Mouse (Mus musculus): Measurements from ENCODE around the gene Hoxd4.
A peak's percentile ranks its signal among the peaks of the same experiment; 100 is the strongest.

Gene Hoxd4

GRCm38 (mm10) chr2:74741252-74741978 is 29.7 kb downstream of the Hoxd4 start:
- no peak for DNase-seq (ENCODE audit: low read depth, low spot score)

DNA sequence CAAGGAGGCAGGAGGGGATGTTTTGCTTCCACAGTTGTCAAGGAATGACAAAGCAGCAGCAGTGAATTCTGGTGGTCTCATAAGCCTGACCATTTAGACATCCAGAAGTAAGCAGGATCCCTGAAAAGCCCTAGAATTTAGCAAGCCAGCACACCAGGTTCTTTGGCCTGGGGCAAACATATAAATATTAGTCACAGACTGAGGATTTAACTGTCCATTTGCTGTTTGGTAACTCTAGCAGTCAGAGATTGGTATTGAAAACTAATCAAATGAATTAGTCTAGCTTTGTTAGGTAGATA is 30.2 kb downstream of the Hoxd4 start:
- DNase-seq (ENCODE audit: low read depth, low spot score) = no peak

- peak; percentile 80 for DNase-seq (ENCODE audit: low read depth, low spot score)
Measured at GRCm38 (mm10) chr2:74745540-74746297, 34.0 kb downstream of the Hoxd4 start.

DNA sequence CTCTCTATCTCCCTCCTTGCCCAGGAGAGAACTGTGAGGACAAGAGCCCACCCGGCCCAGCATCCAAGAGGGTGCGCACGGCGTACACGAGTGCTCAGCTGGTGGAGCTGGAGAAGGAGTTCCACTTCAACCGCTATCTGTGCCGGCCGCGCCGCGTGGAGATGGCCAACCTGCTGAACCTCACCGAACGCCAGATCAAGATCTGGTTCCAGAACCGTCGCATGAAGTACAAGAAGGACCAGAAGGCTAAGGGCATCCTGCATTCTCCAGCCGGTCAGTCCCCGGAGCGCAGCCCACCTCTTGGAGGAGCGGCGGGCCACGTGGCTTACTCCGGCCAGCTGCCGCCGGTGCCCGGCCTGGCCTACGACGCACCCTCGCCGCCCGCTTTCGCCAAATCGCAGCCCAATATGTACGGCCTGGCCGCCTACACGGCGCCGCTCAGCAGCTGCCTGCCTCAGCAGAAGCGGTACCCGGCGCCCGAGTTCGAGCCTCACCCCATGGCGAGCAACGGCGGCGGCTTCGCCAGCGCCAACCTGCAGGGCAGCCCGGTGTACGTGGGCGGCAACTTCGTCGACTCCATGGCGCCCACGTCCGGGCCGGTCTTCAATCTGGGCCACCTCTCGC is 34.7 kb downstream of the Hoxd4 start:
- peak; percentile 37 for DNase-seq (ENCODE audit: low read depth, low spot score)

DNA sequence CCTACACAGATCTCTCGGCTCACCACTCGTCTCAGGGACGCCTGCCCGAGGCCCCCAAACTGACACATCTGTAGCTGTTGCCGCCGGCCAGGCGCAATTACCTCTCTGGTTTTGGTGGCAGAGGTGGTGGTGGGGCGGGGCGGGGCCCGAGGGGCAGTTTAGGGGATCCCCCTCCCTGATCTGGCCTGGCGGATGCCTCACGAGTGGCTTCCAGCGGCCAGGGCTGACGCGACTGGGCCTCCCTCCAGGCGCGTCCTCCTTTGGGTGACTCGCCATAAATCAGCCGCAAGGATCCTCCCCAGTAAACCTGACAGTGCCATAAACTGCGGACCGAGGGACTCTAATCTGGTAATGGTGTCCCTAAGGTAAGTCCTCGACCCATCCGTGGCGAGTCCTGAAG is 35.3 kb downstream of the Hoxd4 start:
- DNase-seq (ENCODE audit: low read depth, low spot score) = peak; percentile 76

DNA sequence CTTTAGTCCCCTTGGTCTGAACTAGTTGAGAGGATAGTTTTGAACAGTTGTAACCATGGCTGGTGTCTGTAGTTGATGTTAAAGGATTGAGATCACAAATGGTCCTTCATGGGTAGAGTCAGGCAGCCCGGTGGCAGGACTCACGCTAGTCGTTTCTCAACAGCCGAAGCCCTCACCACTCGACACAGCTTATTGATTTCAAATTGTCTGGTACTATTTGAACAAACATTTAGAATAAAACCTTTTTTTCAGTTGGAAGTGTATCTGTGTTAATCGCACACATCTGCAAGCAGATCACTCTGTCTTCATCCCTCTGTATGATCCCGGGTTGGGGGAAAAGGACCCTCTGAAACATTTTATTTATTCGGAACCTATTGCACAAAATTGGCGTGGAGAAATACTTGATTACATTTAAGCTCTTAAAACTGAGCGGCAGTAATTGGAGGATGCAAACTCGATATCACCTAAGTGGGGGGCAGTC is 36.0 kb downstream of the Hoxd4 start:
- DNase-seq (ENCODE audit: low read depth, low spot score) = peak; percentile 18

DNA sequence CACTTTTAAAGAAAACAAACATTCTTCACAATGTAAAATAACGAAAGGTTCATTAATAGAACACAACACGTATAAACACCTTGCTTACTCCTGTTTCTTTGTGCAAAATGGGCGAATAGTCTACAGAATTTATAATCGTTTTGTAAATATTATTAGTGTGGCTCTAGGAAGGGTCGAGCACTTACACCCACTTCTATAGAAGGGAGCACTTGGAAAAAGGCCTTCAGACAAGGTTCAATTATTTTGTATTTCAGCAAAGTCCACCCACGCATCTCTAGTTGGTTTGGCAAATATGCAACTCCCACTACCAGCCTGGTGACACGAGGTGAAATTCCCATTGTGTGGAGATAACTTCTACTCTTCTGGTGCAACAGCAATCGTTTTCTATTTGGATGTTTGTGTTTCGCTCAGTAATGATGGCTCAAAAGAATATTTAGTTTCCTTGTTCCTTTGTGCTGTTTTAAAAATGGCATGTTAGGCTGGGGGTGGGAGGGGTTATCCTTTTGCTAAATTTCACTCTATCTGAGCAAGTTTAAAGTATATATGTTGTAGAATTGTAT is 36.8 kb downstream of the Hoxd4 start:
- no peak for DNase-seq (ENCODE audit: low read depth, low spot score)

DNA sequence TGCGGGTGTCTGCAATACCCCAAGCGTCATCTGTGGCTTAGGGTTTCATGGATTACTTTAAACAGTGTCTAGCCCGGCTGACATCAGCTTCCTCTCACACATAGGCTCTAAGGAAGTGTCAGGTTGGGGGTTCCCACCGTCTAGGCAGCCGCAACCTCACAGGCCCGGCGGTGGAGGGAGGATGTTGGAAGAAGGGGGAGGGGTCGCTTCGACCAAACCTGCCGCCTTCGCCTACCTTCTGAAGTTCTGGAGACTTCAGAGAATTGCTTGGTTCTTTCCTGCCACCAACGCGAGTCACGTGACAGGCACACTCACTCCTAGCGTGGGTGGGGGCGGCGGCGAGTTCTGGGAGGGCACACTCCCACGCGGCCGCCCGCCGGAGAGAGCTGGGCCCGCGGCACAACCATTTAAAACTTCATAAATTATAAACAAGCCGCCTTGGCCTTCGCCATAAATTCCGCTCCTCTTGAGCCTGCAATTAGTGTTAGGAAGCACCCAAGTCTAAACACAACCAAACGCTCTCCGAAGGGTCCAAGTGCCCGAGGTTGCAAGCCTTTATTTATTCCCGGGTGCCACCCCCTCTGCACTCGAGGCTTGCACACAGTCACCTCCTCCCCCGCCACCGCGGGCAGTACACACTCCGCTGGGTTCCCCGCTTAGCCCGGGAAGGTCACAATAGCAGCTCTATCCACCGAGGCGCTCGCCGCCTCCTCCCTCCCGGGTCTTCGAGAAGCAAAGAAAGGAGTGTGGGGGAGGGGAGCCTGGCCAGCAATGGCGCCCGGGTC is 37.8 kb downstream of the Hoxd4 start:
- DNase-seq (ENCODE audit: low read depth, low spot score) = peak; percentile 93

DNA sequence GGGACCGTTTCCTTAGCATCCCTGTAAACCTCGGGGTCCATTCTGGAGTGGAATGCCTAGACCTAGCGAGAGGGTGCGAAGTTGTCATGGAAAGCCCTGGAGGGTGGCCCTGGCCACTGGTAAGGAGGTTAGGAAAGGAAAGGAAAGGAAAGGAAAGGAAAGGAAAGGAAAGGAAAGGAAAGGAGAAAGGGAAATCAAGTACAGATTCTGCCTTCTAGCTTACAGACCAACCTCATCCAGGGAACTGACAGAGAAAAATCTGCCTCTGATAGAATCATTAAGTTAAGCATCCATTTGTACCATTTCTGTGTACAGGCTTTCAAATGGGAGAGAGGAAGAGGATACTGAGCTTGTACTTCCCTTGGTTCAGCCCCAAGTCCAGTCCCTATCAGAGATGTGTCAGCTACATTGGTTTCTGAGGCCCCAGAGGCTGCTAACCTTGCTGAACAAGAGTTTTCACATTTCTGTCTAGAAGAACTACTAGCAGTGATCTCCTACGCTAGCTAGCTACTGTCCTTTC is 39.1 kb downstream of the Hoxd4 start:
- peak; percentile 7 for DNase-seq (ENCODE audit: low read depth, low spot score)

- no peak for DNase-seq (ENCODE audit: low read depth, low spot score)
Measured at GRCm38 (mm10) chr2:74751861-74752260, 40.1 kb downstream of the Hoxd4 start.

GRCm38 (mm10) chr2:74752431-74753174 is 40.9 kb downstream of the Hoxd4 start:
- DNase-seq (ENCODE audit: low read depth, low spot score) = no peak

- DNase-seq (ENCODE audit: low read depth, low spot score) = peak; percentile 87
Measured at GRCm38 (mm10) chr2:74753175-74753523, 41.4 kb downstream of the Hoxd4 start.

DNA sequence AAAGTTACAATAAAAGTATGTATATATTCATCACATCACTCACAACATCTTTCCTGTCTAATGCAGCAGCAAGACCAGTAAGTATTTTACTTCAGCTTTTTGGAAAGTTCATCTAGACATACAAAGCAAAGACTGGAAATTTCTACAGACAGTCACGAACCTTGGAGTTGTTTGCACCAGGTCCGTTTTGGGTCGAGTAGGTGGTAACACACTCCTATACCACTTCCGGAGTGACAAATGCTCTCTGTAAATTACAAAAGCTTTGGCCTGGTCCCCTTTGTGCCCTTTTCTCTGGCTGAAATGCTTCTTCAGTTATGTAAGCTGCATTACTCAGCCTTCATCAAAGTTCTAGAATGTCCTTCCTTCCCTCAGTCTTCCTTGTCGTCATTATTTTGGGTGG is 42.0 kb downstream of the Hoxd4 start:
- DNase-seq (ENCODE audit: low read depth, low spot score) = no peak

GRCm38 (mm10) chr2:74760146-74760545 is 48.4 kb downstream of the Hoxd4 start:
- DNase-seq (ENCODE audit: low read depth, low spot score) = peak; percentile 51

DNA sequence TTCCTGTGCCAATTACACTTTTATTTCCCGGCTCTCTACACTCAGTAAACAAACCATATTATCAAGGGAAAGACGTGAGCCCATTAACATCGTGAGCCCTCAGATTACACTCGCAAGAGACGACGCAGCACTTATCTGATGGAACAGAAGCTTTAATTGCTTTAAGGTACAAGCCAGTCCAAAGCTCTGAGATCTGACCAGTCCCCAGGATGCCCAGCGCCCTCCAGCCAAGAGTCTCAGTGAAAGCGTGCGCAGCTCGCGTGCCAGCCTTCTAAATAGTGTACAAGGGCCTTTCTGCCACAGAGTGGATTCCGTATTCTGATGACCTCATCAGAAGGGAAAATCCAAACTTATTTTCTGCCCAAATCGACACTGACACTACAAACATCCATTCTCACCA is 50.2 kb downstream of the Hoxd4 start:
- peak; percentile 19 for DNase-seq (ENCODE audit: low read depth, low spot score)

- DNase-seq (ENCODE audit: low read depth, low spot score) = peak; percentile 75
Measured at GRCm38 (mm10) chr2:74762522-74763244, 51.0 kb downstream of the Hoxd4 start, which contains the start of gene Hoxd1. Gene Hoxd1, plus strand, starts transcription at chr2:74762980.

- DNase-seq (ENCODE audit: low read depth, low spot score) = no peak
Measured at GRCm38 (mm10) chr2:74763245-74763735, 51.6 kb downstream of the Hoxd4 start.

- no peak for DNase-seq (ENCODE audit: low read depth, low spot score)
Measured at GRCm38 (mm10) chr2:74763976-74764375, 52.2 kb downstream of the Hoxd4 start.

DNA sequence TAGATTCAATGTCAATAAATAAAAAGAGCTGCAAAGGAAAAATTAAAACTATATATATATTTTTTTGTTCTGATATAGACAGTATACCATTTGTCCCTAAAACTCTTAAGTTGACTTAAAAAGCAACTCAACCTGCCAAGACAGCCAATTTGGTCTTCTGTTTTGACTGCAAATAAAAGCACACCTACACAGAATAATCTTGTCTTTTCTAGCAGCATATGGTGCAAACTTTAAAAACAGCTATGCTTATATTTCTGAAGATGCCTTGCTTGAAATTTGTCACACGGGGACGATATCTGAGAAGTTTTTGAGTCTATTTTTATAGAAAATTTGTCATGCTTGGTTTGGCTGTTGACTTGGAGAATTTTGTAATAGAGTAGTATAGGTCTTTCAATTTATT is 62.6 kb downstream of the Hoxd4 start:
- no peak for DNase-seq (ENCODE audit: low read depth, low spot score)

Measured in mesoderm, embryonic 11.5 days (tissue).